Mouse (Mus musculus) layer of hippocampus, adult 9-10 months (tissue): ENCODE measurements around the gene Unk.
A peak's percentile ranks its signal among the peaks of the same experiment; 100 is the strongest.

ENCODE experiments used
- DNase-seq: peaks from one replicate; pipeline ENCODE4 v3.0.0; 2022; ENCODE audit warnings: low spot score

Gene Unk

DNA sequence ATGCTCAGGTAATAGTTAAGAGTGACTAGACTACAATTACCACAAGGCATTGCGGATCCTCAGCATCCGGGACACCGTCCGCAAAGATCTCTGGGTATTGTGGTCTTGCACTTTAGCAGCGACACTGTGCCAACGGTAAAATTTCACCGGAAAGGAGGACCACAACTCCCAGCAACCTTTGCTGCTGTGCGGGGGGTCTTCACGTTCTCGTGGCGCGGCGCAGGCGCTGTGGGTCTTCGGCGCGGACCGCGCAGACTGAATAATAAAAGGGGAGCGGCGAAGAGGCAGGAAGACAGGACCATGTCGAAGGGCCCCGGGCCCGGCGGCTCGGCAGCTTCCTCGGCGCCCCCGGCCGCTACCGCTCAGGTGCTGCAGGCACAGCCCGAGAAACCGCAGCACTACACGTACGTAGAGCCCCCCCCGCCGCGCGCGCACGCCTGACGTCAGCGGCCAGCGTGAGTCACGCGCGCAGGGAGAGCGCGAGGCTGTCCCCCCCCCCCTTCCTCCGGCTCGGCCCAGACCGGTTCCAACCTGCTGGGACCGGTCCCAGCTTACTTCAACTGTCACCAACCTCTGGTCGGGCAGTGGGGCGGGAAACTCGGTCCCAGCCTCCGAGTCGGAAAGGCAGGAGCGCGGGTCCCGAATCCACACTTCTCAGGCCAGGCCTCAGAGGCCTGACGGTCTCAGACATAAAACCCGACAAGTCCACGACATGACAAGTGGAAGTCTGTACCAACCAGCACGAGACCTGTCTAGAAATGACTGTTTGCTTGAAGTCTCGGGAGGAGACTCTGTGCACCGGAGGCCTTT lies at the start of gene Unk:
TSS of gene Unk (plus strand) at position 235 of the 810 bp plus-strand sequence.
- DNase-seq, result peak; percentile 97

DNA sequence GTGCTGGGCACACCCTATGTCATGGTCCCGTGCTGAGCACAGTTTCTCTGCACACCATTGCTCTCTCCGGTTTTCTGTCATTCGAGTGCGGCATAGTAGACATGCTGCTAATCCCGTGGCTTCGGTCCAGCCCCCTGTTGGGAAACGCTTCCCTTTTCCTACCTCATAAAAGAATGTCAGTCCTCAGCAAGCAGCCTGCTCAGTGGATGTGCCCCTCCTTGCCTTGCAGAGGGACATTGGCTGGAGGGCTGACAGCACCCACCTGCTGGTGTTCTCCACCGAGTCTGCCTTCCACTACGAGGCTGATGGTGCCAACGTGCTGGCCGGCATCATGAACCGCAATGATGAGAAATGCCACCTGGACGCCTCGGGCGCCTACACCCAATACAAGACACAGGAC lies 47.6 kb upstream of the Unk start:
- no peak for DNase-seq

DNA sequence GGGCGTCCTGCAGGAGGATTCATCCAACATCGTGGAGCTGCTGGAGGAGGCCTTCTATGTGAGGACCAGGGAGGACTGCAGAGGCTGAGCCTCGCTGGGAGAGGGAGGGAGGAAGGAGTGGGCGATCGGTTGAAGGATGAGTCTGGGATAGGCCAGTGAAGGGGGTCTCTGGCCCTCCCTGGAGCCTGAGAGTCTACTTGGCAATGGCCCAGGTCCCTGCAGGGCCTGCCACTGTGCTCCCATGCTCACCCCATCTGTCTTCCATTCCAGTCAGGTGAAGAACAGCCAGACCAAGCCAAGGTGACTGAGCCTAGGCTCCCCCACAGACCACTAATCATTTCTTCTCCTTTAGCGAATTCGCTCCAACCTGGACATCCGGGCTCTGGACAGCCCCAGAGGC lies 46.8 kb upstream of the Unk start:
- DNase-seq, result no peak

DNA sequence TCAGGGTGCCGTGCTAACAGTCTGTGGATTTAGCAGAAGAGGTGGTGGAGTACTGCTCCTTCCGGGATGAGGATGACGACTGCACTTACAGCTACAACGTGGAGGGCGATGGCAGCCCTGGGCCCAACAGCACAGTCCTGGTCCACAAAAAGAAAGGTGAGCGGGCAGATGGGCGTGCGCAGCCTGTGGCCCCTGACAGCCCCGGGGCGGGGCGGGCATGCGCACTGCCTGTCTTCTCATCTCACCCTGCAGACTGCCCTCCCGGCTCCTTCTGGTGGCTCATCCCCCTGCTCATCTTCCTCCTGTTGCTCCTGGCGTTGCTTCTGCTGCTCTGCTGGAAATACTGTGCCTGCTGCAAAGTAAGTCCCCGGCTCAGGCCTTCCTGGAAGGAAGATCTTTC lies 40.4 kb upstream of the Unk start:
- no peak for DNase-seq

DNA sequence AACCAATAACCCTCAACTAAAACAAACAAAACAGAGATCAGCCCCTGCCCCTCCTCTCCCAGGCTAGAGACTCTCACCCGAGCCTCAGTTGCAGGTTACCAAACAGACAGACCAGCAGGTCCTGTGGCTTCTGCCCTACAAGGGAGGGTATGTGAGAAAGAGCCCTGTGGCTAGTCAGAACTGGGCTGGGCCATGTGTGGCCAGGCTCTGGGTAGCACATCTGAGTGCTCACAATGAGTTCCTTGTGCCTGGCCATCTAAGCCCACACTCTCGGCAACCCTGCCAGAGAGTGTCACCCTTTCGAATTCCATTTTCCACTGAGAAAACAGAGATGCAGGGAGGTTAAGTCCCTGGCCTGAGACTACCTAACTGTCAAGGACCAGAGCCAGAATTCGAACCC lies 38.0 kb upstream of the Unk start:
- no peak for DNase-seq

DNA sequence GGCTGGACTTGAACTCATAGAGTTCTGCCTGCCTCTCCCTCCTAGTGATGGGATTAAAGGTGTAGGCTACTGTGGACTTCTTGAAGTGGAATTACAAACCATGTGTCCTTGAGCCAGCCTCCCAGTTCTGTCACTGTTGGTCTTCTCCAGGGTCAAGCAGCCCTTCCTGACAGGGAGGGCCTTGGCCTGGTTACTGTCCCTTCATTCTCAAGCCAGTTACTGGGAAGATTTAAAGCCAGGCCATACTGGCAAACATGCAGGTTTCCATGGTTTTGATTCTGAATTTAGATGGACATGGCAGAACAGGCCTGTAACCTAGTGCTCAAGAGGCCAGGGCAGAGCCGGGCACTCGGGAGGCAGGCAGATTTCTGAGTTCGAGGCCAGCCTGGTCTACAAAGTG lies 34.9 kb upstream of the Unk start:
- DNase-seq, result no peak

DNA sequence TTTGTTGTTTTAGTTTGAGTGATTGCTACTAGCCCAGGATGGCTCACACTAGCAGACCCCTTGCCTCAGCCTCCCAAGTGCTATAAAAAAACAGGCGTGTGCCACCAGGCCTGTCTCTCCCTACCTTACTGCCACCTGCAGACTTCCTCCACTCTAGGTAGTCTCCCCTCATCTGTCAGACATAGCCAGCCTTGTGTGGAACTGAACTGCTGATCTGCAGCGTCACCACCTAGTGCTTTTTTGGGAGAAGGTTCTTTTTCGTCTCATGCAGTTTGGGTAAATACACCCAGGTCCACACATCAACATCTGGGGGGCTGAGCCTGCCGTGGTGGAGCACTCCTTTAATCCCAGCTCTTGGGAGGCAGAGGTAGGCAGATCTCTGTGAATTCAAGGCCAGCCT lies 33.1 kb upstream of the Unk start:
- DNase-seq, result no peak

DNA sequence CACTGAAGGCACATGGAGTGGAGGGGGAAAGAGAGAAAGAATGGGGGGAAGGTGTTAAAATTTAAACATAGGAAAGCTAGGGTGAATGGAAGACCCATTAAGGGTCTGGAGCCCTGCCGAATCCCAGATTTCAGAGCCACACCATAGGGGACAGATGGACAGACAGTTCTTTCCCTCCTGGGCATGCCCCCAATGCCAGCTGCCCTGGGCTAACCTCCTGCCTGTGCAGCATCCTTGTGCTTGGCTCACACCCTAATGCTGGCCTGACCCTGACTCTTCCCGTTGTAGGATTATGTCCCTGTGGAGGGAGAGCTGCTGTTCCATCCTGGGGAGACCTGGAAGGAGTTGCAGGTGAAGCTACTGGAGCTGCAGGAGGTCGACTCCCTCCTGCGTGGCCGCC lies 32.5 kb upstream of the Unk start:
- DNase-seq, result no peak

DNA sequence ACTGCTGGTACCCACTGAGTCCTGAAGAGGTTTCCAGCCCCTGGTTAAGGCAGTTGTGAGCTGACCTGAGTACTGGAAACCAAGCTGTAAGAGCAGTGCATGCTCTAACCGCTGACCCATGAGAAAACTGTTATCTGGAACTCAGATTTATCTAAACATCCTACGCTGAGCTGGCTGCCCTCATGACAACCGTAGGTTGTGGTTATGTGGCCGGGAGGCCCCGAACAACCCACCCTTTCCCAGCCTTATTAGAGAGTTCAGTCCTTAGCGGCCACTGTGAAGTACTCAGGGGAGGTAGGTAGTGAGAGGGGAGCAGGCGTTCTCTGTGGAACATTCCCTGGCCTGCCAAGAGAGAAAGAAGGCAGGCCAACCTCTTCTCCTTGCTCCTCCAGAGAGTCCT lies 31.1 kb upstream of the Unk start:
- no peak for DNase-seq

DNA sequence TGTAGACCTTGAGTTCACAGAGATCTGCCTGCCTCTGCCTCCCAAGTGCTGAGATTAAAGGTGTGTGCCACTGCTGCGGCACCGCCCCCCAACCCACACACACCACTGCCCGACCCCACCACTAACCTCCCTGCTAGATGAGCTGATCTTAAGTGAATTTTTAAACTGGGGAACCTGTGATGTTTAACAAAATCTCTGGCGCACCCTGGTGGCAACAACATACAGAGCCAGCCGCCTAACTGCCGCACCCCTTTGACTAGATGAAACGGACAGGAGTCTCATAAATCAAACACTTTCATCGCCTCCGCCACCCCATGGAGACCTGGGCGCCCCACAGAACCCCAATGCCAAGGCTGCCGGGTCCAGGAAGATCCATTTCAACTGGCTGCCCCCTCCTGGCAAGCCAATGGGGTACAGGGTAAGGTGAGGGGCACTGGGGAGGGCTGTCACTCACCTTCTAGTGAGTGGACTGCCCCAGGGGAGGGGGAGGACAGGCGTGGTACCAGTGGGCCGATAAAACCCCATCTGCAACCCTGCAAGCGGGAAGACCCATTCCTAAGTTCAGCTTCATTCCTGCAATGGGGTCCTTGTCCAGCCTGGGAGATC lies 30.5 kb upstream of the Unk start:
- DNase-seq, result peak; percentile 62

DNA sequence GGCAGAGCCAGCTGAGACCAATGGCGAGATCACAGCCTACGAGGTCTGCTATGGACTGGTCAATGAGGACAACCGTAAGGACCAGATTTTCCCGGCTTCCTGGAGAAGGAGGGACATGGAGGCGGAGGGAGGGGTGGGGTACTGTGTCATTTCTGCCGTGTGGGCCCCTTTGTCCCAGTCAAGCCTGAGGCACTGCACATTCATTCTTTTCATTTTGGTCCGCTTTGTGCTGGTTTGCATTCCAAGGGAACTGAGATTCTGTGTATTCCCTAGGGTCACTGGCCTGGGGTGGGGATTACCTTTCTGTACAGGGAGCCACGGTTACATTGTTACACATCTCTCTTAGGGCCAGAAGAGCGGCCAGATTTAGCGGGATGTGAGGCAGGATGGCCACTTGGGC lies 29.5 kb upstream of the Unk start:
- no peak for DNase-seq

DNA sequence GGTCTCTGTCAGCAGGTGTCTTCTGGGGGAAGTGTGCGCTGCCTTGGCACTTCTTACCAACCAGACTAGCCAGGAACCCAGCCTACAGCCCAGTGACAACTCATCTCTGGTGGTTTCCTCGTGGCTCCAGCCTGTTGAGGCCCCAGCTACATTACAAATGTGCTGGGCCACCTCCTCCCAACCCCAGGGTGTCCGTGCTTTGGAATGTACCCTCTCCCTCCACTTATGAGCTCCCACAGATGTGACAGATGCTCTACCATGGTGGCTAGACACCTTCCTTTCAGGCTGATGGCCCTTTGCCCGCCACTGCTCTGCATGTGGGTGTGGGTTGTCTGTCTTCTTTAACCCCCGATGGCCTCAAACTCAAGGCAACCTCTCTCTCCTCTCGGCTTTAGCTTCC lies 28.4 kb upstream of the Unk start:
- no peak for DNase-seq

DNA sequence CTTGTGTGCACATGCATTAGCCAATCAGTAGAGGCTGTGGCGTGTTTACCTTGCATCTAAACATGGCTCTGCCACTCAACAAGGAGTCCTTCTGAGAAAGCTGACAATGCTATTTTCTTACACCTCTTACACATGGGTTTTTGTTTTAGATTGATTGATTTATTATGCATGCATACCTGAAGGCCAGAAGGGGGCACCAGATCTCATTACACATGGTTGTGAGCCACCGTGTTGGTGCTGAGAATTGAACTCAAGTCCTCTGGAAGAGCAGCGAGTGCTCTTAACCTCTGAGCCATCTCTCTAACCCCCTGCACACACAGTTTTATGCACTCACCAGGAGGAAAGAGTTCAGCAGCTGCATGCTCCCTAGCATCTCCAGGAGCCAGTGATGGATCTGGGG lies 27.2 kb upstream of the Unk start:
- DNase-seq, result no peak

DNA sequence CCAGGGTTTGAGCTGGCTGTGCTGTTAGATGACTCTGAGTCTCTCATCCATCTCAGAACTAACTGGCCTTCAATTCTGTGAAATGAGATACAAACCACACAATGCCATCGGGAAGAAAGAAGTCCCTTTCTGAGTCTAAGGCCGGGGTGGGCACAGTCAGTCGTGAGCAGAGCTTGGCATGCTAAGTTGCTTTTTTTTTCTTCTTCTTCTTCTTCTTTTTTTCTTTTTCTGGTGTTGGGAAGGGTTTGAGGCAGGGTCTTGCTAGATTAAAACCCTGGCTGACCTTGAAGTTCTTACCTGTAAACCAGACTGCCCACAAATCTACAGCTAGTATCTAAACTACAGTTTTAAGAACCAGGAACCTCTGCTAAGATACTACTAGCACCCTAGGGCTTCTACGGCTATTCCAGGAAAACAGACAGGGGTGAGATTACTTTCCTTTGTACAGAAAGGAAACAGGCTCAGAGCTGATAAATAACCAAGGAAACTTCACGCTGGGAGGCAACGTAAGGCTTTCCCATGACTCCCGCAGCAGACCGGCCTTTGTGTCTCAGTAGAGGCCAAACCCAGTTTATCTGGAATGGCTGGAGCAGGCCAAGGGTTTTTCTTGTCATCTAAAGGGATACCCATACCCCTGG lies 25.8 kb upstream of the Unk start:
- DNase-seq, result no peak

DNA sequence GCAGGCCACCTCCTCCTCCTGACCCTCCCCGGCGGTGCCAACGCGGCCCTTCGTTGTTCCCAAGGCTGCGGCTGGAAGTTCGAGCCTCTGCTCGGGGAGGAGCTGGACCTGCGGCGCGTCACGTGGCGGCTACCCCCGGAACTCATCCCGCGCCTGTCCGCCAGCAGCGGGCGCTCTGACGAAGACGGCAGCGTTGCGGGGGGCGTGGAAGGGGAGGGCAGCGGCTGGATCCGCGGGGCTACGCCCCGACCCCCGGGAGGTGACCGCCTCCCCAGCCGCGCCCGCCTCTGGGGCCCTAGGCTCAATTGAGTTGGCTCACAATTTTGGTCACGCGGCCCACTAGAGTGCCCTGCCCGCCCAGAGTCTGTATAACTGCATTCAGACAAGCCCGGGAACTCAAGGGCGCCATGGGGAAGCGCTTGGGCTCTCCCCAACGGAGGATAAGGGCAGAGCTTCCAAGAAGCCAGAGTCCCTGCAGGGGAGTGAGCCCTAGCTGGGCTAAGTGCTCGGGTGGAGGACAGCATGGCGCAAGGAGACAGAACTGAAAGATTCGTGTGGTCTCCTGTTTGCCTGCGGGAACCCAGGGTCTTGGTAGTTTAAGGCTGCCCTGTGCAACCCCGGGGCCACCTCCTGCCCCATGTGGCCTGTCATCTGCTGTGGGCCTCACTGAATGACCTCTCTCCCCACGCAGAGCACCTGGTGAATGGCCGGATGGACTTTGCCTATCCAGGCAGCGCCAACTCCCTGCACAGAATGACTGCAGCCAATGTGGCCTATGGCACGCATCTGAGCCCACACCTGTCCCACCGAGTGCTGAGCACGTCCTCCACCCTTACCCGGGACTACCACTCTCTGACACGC lies 25.1 kb upstream of the Unk start:
- no peak for DNase-seq

DNA sequence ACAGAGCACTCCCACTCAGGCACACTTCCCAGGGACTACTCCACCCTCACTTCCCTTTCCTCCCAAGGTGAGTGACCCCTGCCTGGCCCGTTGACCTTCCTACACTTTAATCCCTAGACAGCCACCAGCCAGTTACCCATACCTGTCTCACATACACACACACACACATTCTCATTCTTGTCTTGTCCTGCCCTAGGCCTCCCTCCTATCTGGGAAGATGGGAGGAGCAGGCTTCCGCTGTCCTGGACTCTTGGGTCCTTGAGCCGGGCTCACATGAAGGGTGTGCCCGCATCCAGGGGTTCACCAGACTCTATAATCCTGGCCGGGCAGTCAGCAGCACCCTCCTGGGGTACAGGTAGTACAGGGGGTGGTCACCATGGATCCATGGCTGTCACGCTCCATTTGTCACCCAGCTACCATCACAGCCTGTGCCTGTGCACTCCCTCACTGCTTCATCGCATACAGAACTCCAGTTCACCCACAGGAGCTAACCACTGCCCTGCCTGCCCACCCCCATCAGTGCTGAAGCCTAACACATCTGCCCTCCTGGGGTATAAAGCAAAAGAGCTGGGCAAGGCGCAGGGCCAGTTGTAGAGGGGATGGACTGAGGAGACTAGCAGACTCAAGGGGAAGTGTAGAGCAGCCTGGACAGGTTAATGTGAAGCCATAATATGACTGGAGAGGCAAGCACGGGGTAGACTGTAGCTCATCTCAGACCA lies 24.3 kb upstream of the Unk start:
- no peak for DNase-seq

DNA sequence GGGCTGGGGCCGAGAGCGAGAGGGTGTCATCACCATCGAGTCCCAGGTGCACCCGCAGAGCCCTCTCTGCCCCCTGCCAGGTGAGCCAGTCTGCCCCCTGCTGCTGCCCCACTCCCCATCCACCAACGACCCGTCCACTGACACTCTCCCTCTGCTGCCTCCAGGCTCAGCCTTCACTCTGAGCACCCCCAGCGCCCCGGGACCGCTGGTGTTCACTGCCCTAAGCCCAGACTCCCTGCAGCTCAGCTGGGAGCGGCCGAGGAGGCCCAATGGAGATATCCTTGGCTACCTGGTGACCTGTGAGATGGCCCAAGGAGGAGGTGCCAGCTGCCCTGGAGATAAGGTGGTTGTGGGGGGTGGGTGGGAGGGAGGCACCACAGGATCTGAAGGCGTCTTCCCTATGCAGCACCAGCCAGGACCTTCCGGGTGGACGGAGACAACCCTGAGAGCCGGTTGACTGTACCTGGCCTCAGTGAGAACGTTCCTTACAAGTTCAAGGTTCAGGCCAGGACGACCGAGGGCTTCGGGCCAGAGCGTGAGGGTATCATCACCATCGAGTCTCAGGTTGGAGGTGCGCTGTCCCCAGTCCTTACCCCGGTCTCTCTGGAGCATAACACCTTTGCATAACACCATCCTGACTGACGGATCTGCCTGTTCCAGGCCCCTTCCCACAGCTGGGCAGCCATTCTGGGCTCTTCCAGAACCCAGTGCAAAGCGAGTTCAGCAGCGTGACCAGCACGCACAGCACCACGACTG lies 22.8 kb upstream of the Unk start:
- no peak for DNase-seq

DNA sequence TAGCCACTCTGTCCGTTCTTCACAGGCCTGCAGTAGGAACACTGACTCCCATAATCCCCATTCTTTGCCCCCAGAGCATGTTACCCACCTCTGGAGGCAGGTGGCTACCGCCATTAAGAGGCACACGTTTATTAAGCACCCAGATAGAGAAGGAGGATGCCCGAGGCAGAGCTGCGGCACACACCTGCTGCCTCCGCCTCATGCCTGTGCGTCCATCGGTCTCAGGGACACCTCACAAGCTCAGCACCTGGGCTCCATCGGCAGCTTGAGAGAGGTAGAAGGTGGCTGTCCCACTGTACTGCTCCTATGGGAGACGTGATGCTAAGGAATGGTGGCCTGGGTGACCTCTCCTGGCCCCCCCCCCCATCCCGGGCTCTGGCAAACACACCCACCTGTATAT lies 21.7 kb upstream of the Unk start:
- no peak for DNase-seq

DNA sequence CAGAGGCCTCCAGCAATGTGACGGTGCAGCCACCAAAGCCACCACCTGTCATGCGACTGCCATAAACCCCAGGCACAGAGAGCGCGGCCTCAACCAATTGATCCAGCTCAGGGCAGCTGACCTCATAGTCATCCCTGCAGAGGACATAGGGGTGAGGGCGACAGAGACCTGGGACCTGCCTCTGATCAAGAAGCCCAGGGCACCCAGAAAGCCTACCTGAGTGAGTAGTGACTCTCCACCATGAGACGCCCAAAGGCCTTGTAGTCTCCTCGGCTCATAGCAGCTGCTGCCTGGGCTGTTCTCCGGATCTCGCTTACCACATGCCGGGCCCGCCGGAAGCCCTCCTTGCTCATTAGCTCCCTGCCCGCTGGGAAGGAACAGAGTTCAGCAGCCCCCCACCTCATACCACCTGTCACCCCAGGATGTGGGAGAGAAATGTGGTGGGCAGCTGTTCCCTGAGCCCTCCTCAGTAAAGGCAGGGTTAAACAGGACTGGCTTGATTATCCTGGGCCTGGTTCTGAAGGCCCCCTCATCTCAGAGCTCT lies 21.2 kb upstream of the Unk start:
- no peak for DNase-seq

DNA sequence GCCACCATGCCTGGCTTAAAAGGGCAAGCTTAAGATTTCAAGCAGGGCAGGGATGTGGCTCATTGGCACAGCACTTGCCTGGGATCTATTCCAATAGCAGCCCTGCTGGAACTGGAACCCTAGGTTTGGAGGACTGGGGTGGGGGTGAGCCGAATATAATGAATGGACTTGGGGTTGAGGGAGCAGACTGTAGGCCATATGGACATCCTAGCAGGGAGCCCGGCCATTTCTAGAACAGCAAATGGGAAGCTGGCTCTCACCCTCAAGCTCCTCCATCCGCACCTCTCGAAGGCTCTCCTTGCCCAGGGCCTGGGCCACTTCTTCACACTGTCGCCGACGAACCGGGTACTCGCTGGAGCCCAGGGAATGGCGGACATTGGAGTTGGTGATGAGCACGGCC lies 20.5 kb upstream of the Unk start:
- no peak for DNase-seq

DNA sequence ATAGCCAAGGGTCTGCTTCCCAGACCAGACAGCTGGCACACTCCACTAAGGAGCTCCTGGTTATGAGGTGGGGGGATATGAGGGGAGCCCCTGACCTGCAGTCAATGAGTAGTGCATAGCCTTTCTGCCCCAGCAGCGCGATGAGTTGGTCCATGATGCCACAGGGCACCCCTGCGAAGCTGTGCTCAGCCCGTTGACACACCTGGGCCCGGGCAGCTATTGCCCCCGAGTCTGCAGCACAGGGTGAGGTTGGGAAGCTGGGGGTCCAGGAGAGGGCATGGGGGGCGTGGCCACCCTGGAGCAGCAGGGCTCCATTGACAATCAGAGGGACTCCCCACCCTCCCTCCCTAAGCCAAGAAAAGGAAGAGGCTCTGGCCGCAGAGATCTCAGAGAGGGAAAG lies 20.0 kb upstream of the Unk start:
- no peak for DNase-seq
